Mouse (Mus musculus): ENCODE data around the gene Trib3.

Trib3 gene

DNA sequence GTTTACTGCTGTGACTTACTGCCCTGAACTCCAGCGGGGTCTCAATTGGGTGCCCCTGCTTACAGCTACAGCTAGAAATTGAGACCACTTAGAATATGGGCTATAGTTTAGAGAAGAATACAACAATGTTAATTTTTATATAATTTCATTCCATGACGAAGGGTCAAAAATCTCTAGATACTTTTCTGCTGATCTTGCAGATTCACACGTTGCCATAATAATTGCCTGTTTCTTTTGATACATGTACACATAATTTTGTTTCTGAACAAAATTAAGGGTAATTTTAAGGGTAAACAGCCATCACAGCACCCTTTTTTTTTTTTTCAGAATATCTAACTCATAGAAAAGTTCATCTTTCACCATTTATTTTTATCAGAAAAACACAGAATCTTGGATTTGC, 36.6 kb downstream of the Trib3 start:
- DNase-seq: no peak

DNA sequence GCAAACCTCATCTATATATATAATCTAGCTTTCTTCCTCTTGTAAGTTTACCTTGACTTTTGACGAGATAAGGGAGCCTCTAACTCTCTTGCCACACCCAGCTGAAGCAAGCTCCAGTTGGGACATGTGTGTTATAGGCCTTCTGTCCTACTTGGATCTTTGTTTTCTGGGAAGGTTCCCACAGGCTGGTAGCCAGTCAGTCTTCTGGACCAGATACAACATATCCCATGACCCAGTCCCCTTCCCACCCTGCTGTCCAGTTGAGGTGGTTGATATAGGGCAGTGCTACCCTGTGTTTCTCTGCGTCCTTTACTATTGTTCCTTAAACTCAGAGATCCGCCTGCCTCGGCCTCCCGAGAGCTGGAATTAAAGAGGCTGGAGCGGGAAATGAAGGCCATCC, 38.4 kb downstream of the Trib3 start:
- DNase-seq: no peak

DNA sequence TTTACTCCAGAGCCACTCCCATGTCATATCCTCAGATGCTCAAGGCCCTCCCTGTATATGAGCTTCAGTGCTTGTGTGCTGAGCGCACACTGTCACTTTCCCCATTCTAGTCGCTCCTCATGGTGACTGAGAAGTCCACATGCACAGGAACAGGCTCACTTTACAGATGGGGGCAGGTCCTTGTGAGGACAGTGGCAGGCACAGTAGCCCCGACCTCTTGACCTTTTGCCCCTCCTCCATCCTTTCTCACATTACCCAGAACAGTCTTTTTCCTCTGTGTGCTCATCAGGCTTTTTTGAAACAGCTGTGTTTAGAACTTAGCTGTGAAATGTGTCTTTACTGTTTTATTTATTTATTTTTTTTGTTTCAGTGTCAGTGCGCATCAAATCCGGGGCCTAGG, 40.1 kb downstream of the Trib3 start:
- no peak for DNase-seq

DNA sequence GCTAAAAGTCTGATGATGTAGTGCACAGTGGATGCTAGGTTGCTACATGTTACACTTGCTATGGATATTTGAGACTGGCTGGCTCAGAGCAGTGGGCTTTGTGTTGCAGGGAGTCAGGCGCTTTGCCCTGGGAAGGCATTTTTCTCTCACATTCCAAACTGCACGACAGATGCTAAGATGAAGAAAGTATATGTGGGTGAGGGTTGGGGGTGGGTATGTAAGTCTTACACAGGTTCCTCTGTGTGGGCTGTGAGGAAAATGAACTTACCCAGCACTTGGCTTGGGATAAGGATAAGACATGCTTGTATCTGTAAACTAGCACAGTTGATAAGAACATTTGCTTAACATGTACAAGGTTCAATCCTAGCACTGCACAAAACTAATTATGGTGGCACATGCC, 41.0 kb downstream of the Trib3 start:
- no peak for DNase-seq

DNA sequence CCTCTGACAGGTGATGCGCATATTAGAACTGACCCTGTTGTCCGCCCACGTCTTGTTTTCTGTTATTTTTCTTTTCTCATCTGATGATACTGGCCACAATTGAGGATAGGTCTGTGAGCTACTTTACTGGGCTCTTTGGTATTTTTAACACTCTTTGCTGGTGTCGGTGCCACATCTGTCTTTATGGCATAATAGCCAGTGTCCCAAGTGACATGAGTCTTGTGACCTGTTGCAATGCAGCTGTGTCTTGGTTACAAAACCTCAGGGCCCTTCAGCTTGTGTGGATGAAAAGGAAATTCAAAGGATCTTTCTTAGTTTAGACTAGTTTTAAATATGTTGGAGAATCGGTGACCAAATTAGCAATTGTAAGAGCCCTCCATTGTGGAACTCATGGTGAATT, 49.3 kb downstream of the Trib3 start:
- DNase-seq: no peak

DNA sequence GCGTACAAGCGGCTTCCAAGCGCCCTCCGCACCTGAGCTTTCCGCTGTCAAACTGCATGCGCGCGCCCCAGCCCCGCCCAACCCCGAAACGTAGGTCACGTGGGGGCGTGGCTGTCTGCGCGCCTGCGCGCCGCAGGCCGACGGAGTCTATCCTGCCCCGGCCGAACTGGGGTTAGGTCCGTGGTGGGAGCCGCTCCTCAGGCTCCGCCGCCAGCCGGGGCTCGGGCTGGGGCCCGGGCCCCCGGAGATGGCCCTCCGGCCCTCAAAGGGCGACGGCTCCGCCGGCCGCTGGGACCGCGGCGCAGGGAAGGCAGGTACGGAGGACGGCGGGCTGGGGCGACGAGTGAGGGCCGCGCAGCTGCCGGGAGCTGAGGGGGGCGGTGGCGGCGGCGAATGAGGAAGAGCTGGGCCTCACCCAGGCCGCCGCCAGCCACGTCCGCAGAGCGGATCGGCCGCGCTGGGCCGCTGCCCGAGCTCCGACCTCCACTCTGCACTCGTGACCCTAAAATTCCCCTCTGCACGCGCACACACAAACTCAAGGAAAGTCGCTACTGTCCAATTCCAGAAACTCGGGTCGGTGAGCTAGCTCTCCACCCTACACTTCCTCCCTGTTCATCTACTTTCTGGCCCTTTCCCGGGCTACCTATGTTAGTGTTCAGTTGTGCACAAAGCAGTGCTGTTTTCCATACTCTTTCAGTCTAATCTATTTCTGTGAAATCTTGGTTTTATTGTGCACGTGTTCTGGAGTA, 49.9 kb downstream of the Trib3 start, which contains the start of gene Tbc1d20:
Gene Tbc1d20, plus strand, starts transcription at position 102 of the 749 bp plus-strand sequence.
- peak; percentile 100 for DNase-seq

DNA sequence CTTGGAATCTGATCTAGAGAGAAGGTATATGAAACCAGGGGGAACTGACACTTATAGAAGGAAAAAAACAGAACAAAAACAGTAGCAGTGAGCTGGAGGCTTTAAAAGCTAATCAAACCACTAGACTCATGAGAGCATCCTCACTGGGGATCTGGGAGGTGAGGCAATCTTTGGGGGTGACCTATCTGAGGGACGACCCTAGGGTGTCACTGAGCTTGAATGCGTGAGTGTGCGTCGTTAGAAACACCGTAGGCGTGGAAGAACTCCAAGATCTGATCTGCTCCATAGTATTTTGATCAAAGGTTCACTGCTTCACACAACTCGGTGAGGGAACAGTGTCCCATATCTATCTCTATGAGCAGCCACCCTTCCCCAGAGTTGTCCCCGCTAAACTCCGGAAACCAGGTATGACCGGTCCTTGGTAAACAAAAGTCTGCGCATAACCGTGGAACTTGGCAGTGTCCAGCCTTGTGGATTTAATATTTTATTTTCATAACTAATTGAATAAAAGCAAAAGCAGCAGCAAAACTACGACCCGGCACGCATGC, 50.6 kb downstream of the Trib3 start:
- DNase-seq: no peak

DNA sequence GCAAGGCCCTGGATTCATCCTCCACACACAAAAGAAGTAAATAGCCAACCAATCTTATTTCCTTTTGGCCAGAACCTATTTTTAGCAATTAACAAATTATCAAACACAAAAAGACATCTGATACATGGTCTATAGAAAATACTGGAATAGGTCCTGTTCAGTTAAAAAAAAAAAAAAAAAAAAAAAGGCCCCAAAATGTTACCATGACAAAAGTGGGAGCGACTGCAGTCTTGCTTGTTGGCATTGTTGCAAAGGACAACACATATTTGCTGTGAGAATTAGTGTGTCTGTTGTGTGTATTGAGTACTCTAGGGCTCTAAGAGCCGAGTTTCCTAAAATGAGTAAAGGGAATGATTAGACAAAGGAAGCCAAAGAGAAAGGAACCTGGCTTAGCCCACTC, 51.4 kb downstream of the Trib3 start:
- no peak for DNase-seq

DNA sequence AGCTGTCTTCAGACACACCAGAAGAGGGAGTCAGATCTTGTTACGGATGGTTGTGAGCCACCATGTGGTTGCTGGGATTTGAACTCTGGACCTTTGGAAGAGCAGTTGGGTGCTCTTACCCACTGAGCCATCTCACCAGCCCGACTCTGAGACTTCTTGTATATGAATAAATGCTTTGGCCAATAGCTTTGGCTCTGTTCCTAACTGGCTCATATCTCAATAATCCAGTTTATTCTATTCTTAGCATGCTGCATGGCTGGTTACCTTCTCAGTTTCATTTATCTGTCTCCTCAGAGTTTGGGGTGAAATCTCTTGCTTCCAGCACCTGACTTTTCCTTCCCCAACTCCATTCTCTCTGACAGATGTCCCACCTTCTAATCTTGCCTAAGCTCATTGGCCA, 54.2 kb downstream of the Trib3 start:
- DNase-seq: peak; percentile 55

DNA sequence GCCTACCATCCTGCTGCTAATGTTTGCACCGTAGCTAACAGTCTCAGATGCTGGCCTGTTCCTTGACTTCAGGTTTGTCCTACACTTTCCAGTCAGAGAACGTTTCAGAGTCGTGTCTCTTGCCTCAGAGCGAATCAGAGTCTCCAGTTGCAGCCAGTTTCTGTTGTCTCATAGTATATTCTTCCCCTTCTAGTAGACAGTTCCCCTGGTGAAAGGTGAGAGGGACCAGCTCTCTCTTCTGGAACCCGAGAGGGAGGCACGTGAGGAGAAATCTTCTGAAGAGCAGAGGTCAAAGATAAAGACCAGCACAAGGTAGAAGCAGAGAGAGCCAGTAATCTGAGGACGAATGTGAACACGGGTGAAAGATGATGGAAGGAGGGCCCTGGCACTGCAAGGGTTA, 55.8 kb downstream of the Trib3 start:
- peak; percentile 78 for DNase-seq

DNA sequence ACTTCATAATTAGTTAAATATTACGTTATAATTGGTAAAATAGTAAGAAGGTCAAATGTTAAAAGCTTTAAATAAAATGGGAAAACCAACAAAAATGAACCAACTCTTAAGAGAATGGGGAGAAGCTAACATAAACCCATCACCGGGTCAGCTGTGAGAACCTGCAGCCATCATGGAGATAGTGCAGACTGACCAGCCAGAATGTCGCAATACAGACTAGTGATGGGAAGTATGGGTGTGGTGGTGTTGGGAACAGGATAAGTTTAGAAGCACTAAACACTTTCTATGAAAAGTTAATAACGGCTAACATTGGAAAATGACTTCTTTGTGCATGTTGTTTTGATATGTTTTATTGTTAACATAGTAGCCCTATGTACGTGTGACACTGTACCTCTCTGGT, 56.3 kb downstream of the Trib3 start:
- peak; percentile 15 for DNase-seq

Data from heart, adult 11 months (tissue).